Mouse (Mus musculus): ENCODE measurements around the gene Dctd. TPM values are rescaled to one million over a fixed set of nuclear protein-coding genes. Genes with fewer than 3 reads are reported as not detected.

Dctd gene
- 28.2 and 30.4 TPM in 2 replicates for polyA plus RNA-seq (2014; fragmentation: Nextera tagmentation; extraction: Ambion mirVana)

DNA sequence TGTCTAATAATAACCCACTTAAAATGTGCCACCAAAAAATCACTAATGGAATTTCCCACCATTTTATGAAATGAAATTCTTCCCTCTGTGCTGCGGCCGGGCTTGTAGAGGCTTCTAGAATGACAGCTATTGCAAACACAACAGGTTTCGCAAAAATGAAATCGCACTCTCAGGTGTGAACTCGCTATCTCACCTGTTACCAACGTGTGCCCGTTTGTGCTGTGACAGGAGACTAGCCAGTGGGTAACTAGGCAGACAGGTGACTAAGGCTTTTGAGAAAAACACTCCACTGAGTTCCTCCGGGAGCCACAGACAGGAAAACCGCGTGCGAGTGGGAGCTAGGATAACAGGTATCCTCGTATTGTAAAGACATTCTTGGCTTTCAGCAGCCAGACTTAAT is at the start of gene Dctd:
Gene Dctd, plus strand, starts transcription at position 301 of the 400 bp plus-strand sequence.
- WGBS, result 82% methylated on average over 12 of the region's 12 CpGs
- no peak for DNase-seq (ENCODE audit: low spot score)

DNA sequence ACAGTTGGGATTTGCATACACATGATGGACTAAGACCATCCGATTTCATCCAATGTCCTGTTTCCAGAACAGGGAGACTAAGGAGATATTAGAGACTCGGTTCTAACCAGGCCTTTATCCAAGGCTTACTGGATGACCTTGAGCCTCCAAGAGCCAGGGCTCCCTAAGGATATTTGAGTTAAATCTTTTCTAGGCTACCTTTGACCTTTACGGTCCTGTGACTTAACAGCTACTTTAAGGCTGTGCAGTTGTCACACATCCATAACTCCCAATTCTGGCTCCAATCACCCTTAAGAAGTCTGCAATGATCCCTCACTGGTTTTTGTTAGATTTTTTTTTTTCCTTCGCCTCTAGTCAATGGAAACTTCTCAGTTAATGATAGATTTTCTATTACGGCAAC is 45.3 kb upstream of the Dctd start:
- no peak for DNase-seq (ENCODE audit: low spot score)

More for the DNA sequence above, at the start of gene Dctd:
- peak within 1 kb of the TSS; percentile 54 for H3K4me2 ChIP-seq (ENCODE audit: low read depth, low read length)
- no peak within 1 kb of the TSS for H3K27ac ChIP-seq (replicated peaks; ENCODE audit: low read depth, low read length)
- H3K36me3 ChIP-seq (ENCODE audit: control insufficient read depth, insufficient read depth, low read length), result no peaks in the 10 kb centered on the region
- no peaks in the 10 kb centered on the region; the same call in 1 of the 2 replicates for H3K27me3 ChIP-seq (replicated peaks; ENCODE audit: control insufficient read depth, insufficient read depth, low read length)
- peak within 1 kb of the TSS; percentile 43; the same call in 1 of the 2 replicates for H3K9ac ChIP-seq (ENCODE audit: low read depth, low read length)
- peaks cover 6% of the 10 kb centered on the region for H3K4me1 ChIP-seq (ENCODE audit: control insufficient read depth, insufficient read depth, low read length)
- no peak for ATAC-seq (ENCODE audit: low read depth)
- no peaks in the 10 kb centered on the region for H3K9me3 ChIP-seq (ENCODE audit: control insufficient read depth, low read length)
- peak within 1 kb of the TSS; percentile 20 for H3K4me3 ChIP-seq (ENCODE audit: low read depth, low read length)

DNA sequence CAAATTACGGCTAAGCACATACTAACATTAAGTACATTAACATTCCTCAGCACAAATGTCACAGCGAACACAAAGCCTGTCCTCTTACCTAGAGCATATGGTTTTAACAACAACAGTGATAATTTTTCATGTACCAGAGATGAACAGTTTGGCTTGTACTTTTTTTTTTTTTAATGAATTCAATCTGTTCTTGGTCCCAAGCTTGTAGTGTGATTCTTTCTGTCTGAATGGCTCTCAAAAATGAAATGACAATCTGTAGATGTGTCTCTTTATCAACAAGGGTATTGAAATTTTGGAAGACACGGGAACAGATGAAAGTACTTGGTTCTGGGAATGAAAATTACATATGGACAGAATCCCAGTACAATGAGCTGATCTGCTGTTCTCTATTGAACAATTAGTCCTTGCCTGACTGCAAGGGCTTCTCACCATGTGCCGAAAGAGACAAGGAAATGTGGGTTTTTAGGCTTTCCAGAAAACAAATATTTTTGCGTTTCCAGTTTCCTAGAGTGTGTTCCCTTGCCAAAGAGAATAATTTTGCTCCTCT is 35.3 kb upstream of the Dctd start:
- ATAC-seq (ENCODE audit: low read depth) (no peak), DNase-seq (ENCODE audit: low spot score) (peak; percentile 5)
- Histone ChIP-seq H3K36me3 (ENCODE audit: control insufficient read depth, insufficient read depth, low read length) (no peaks in the 10 kb centered on the region), H3K4me3 (ENCODE audit: low read depth, low read length) (no peak overlapping the region), H3K4me2 (ENCODE audit: low read depth, low read length) (no peak overlapping the region), H3K9ac (ENCODE audit: low read depth, low read length) (no peak overlapping the region), H3K27ac (replicated peaks; ENCODE audit: low read depth, low read length) (no peak overlapping the region), H3K9me3 (ENCODE audit: control insufficient read depth, low read length) (no peaks in the 10 kb centered on the region), H3K4me1 (ENCODE audit: control insufficient read depth, insufficient read depth, low read length) (no peaks in the 10 kb centered on the region), H3K27me3 (replicated peaks; ENCODE audit: control insufficient read depth, insufficient read depth, low read length) (no peaks in the 10 kb centered on the region)
- WGBS, result 48% methylated on average over 5 of the region's 5 CpGs

More for the DNA sequence above, 45.3 kb upstream of the Dctd start:
- no peaks in the 10 kb centered on the region for H3K4me1 ChIP-seq (ENCODE audit: control insufficient read depth, insufficient read depth, low read length)
- H3K27ac ChIP-seq (replicated peaks; ENCODE audit: low read depth, low read length), result no peak overlapping the region
- no peak overlapping the region for H3K4me2 ChIP-seq (ENCODE audit: low read depth, low read length)
- no peak overlapping the region for H3K9ac ChIP-seq (ENCODE audit: low read depth, low read length)
- WGBS, result 81% methylated on average over 5 of the region's 5 CpGs
- no peaks in the 10 kb centered on the region for H3K36me3 ChIP-seq (ENCODE audit: control insufficient read depth, insufficient read depth, low read length)
- H3K9me3 ChIP-seq (ENCODE audit: control insufficient read depth, low read length), result no peaks in the 10 kb centered on the region
- H3K27me3 ChIP-seq (replicated peaks; ENCODE audit: control insufficient read depth, insufficient read depth, low read length), result no peaks in the 10 kb centered on the region
- no peak for ATAC-seq (ENCODE audit: low read depth)
- H3K4me3 ChIP-seq (ENCODE audit: low read depth, low read length), result no peak overlapping the region

DNA sequence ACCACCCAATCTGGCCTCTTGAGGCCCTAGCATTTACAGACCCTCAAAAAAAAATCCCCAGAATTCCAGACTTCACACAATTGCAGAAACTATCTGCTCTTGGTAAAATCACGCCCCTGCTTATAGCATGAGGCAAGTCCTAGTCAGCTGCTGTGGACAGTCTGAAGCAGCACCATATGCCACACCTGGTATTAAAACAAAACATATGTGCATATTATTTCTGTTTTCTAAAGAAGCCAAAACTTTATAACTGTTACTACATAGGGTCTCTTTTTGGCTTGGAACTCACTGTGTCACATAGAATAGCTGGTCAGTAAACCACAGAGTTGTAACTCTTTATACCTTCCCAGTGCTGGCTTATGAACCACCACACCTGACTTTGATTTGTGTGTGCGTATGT is 24.7 kb upstream of the Dctd start:
- 57% methylated on average over 2 of the region's 2 CpGs for WGBS
- Histone ChIP-seq H3K4me2 (ENCODE audit: low read depth, low read length) (no peak overlapping the region), H3K9me3 (ENCODE audit: control insufficient read depth, low read length) (no peaks in the 10 kb centered on the region), H3K27ac (replicated peaks; ENCODE audit: low read depth, low read length) (no peak overlapping the region), H3K36me3 (ENCODE audit: control insufficient read depth, insufficient read depth, low read length) (no peaks in the 10 kb centered on the region), H3K27me3 (replicated peaks; ENCODE audit: control insufficient read depth, insufficient read depth, low read length) (no peaks in the 10 kb centered on the region), H3K4me3 (ENCODE audit: low read depth, low read length) (no peak overlapping the region), H3K4me1 (ENCODE audit: control insufficient read depth, insufficient read depth, low read length) (no peaks in the 10 kb centered on the region), H3K9ac (ENCODE audit: low read depth, low read length) (no peak overlapping the region)
- DNase-seq (ENCODE audit: low spot score) (peak; percentile 27), ATAC-seq (ENCODE audit: low read depth) (no peak)

DNA sequence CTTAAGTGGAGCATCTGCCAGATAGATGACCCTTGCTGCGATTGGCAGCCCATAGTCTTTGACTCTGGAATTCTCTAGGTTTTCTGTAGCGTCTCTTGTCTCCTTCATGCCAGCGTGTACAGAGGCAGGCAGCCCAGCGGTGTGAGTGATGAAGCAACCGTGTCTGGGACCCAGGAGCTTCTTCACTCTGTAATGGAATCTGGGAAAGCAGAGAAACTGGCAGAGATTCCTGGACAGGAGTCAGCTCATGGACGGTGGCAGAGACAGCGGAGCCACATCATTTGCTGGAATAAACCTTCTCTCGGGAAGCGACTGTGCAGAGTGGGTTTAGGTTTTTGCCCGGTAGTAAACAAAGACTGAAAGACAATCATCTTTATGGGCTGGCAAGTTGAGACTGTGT is 16.5 kb upstream of the Dctd start:
- Histone ChIP-seq H3K4me2 (ENCODE audit: low read depth, low read length) (no peak overlapping the region), H3K4me1 (ENCODE audit: control insufficient read depth, insufficient read depth, low read length) (no peaks in the 10 kb centered on the region; the same call in 1 of the 2 replicates), H3K9ac (ENCODE audit: low read depth, low read length) (no peak overlapping the region), H3K36me3 (ENCODE audit: control insufficient read depth, insufficient read depth, low read length) (no peaks in the 10 kb centered on the region), H3K9me3 (ENCODE audit: control insufficient read depth, low read length) (no peaks in the 10 kb centered on the region), H3K27ac (replicated peaks; ENCODE audit: low read depth, low read length) (no peak overlapping the region), H3K27me3 (replicated peaks; ENCODE audit: control insufficient read depth, insufficient read depth, low read length) (no peaks in the 10 kb centered on the region), H3K4me3 (ENCODE audit: low read depth, low read length) (no peak overlapping the region)
- no peak for DNase-seq (ENCODE audit: low spot score)
- no peak for ATAC-seq (ENCODE audit: low read depth)
- 74% methylated on average over 10 of the region's 10 CpGs for WGBS

DNA sequence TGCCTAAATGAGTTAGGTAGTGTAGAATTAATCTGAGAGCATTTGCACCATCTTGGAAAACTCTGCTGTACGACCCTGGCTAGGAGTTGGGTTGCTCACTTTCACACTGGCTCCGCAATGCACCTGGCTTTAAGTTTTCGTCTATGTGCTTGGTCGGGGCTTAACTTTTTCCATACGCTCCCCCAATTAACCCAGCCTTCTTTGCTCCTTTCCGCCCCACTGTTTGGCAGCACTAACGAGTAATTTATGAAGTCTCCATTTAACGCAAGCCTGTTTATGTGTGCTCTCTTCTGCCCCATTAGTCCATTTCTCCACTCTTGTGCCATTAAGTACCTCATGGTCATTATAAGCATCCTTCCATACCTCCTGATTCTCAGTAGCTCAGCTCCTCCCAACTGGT is 8.2 kb upstream of the Dctd start:
- WGBS, result 58% methylated on average over 8 of the region's 8 CpGs
- DNase-seq (ENCODE audit: low spot score), result no peak
- no peaks in the 10 kb centered on the region for H3K36me3 ChIP-seq (ENCODE audit: control insufficient read depth, insufficient read depth, low read length)
- no peaks in the 10 kb centered on the region; the same call in 1 of the 2 replicates for H3K4me1 ChIP-seq (ENCODE audit: control insufficient read depth, insufficient read depth, low read length)
- H3K9ac ChIP-seq (ENCODE audit: low read depth, low read length), result no peak overlapping the region
- no peak for ATAC-seq (ENCODE audit: low read depth)
- no peaks in the 10 kb centered on the region for H3K9me3 ChIP-seq (ENCODE audit: control insufficient read depth, low read length)
- no peak overlapping the region for H3K4me2 ChIP-seq (ENCODE audit: low read depth, low read length)
- no peaks in the 10 kb centered on the region; the same call in 1 of the 2 replicates for H3K27me3 ChIP-seq (replicated peaks; ENCODE audit: control insufficient read depth, insufficient read depth, low read length)
- H3K4me3 ChIP-seq (ENCODE audit: low read depth, low read length), result no peak overlapping the region
- no peak overlapping the region for H3K27ac ChIP-seq (replicated peaks; ENCODE audit: low read depth, low read length)

DNA sequence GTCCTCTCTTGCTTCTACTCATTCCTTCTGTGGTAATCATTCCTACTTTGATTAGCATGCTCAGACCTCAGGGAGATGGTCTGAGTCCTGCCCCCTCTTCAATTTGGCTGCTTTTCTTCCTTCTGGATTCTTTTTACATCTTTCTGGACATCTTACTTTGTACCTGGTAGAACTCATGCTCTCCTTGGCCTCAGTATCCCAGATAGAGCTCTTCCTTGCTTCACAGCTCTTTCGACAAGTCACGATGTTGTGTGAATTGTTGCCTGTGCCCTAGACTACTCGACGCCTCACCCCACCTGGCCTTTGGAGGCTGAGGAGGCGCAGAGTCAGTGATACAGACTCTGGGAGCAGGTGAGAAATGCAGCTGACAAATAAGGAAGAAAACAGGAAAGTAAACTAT is 3.5 kb upstream of the Dctd start:
- H3K27me3 ChIP-seq (replicated peaks; ENCODE audit: control insufficient read depth, insufficient read depth, low read length), result no peaks in the 10 kb centered on the region; the same call in 1 of the 2 replicates
- H3K9ac ChIP-seq (ENCODE audit: low read depth, low read length), result no peak overlapping the region
- no peak overlapping the region for H3K4me2 ChIP-seq (ENCODE audit: low read depth, low read length)
- no peaks in the 10 kb centered on the region for H3K36me3 ChIP-seq (ENCODE audit: control insufficient read depth, insufficient read depth, low read length)
- no peak for DNase-seq (ENCODE audit: low spot score)
- H3K9me3 ChIP-seq (ENCODE audit: control insufficient read depth, low read length), result no peaks in the 10 kb centered on the region
- no peak overlapping the region for H3K27ac ChIP-seq (replicated peaks; ENCODE audit: low read depth, low read length)
- ATAC-seq (ENCODE audit: low read depth), result no peak
- H3K4me1 ChIP-seq (ENCODE audit: control insufficient read depth, insufficient read depth, low read length), result peaks cover 6% of the 10 kb centered on the region
- H3K4me3 ChIP-seq (ENCODE audit: low read depth, low read length), result no peak overlapping the region
- WGBS, result 88% methylated on average over 5 of the region's 5 CpGs

DNA sequence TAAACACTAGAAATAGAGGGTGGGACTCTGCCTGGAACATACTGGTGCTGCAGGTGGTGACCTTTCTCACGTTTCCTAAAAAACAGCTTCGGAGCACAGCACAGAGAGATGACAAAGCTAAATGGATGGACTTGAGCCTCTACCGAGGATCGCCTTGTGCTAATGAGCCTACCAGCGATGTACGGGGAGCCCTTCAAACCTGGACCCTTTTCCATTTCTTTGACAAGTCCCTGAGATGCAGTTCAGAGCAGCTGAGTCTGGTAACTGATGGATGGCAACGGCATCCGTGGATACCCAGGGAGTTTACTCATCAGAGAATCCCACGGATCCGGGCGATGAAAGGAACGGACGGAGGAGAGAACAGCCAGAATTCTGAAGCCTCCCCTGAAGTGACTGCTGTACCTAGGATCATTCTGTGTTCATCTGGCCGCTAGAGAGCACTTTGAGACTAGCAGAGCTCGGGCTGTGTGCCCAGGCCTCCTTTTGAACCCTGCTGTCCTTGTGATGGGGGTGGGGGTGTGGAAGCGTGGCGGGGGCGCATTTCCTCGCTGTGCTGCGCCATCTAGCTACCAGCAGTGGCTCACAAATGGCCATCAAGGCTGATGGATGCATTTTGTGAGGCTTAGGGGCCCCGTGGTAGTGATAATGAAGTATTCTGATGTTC is 1.6 kb upstream of the Dctd start:
- Histone ChIP-seq H3K27ac (replicated peaks; ENCODE audit: low read depth, low read length) (no peak overlapping the region), H3K36me3 (ENCODE audit: control insufficient read depth, insufficient read depth, low read length) (no peaks in the 10 kb centered on the region), H3K4me3 (ENCODE audit: low read depth, low read length) (peak overlapping the region; percentile 20), H3K9ac (ENCODE audit: low read depth, low read length) (peak overlapping the region; percentile 43), H3K4me2 (ENCODE audit: low read depth, low read length) (peak overlapping the region; percentile 54), H3K27me3 (replicated peaks; ENCODE audit: control insufficient read depth, insufficient read depth, low read length) (no peaks in the 10 kb centered on the region; the same call in 1 of the 2 replicates), H3K9me3 (ENCODE audit: control insufficient read depth, low read length) (no peaks in the 10 kb centered on the region), H3K4me1 (ENCODE audit: control insufficient read depth, insufficient read depth, low read length) (peaks cover 6% of the 10 kb centered on the region)
- peak; percentile 94 for DNase-seq (ENCODE audit: low spot score)
- peak; percentile 92 for ATAC-seq (ENCODE audit: low read depth)
- WGBS, result 15% methylated on average over 21 of the region's 21 CpGs
